Mouse (Mus musculus): ENCODE data around the gene Pdha1.

The Pdha1 gene

GRCm38 (mm10) chrX:160137861-160138717, at the start of gene Pdha1:
TSS of gene Pdha1 (minus strand) at chrX:160138413.
- DNase-seq = peak; percentile 84

GRCm38 (mm10) chrX:160179032-160179431, 40.8 kb upstream of the Pdha1 start:
- DNase-seq = no peak

- DNase-seq = peak; percentile 63
Observed at GRCm38 (mm10) chrX:160170150-160170549, 31.9 kb upstream of the Pdha1 start.

GRCm38 (mm10) chrX:160166246-160166985, 28.2 kb upstream of the Pdha1 start:
- no peak for DNase-seq

- DNase-seq = no peak
Observed at GRCm38 (mm10) chrX:160164259-160164658, 26.0 kb upstream of the Pdha1 start.

- no peak for DNase-seq
Observed at GRCm38 (mm10) chrX:160153147-160153815, 15.1 kb upstream of the Pdha1 start.

- no peak for DNase-seq
Observed at GRCm38 (mm10) chrX:160148859-160149258, 10.6 kb upstream of the Pdha1 start.

- no peak for DNase-seq
Observed at GRCm38 (mm10) chrX:160147406-160147805, 9.2 kb upstream of the Pdha1 start.

- no peak for DNase-seq
Observed at GRCm38 (mm10) chrX:160146806-160147205, 8.6 kb upstream of the Pdha1 start.

- DNase-seq = no peak
Observed at GRCm38 (mm10) chrX:160137177-160137860, 894 bp downstream of the Pdha1 start.

GRCm38 (mm10) chrX:160136153-160136552, 2.1 kb downstream of the Pdha1 start:
- peak; percentile 53 for DNase-seq

- DNase-seq = no peak
Observed at GRCm38 (mm10) chrX:160135719-160136118, 2.5 kb downstream of the Pdha1 start.

- DNase-seq = no peak
Observed at GRCm38 (mm10) chrX:160134136-160134843, 3.9 kb downstream of the Pdha1 start.

- peak; percentile 50 for DNase-seq
Observed at GRCm38 (mm10) chrX:160116658-160117057, 21.6 kb downstream of the Pdha1 start.

GRCm38 (mm10) chrX:160116074-160116473, 22.1 kb downstream of the Pdha1 start:
- no peak for DNase-seq

- DNase-seq = no peak
Observed at GRCm38 (mm10) chrX:160113777-160114176, 24.4 kb downstream of the Pdha1 start.

- no peak for DNase-seq
Observed at GRCm38 (mm10) chrX:160107817-160108216, 30.4 kb downstream of the Pdha1 start.

GRCm38 (mm10) chrX:160091973-160092372, 46.2 kb downstream of the Pdha1 start:
- DNase-seq = no peak
